Mouse (Mus musculus): ENCODE results near the gene Wdr31. TPM values are rescaled to one million over a fixed set of nuclear protein-coding genes. Genes with fewer than 3 reads are reported as not detected.

Wdr31 gene
- polyA plus RNA-seq, 1 experiment from 2014 or later, result 11.8 TPM

GRCm38 (mm10) chr4:62475131-62475530 is 4.4 kb upstream of the Wdr31 start:
- H3K9ac ChIP-seq (replicated peaks; ENCODE audit: low read depth, low read length), result no peak overlapping the region
- no peaks in the 10 kb centered on the region for H3K36me3 ChIP-seq (ENCODE audit: control insufficient read depth, insufficient read depth, low read length)
- no peak overlapping the region for H3K4me3 ChIP-seq (ENCODE audit: low read depth, low read length)
- ATAC-seq (ENCODE audit: low read depth), result no peak
- WGBS, result 95% methylated on average over 2 of the region's 2 CpGs
- no peak overlapping the region for H3K27ac ChIP-seq (ENCODE audit: low read depth, low read length)
- no peaks in the 10 kb centered on the region for H3K9me3 ChIP-seq (ENCODE audit: control insufficient read depth, low read length)
- H3K27me3 ChIP-seq (ENCODE audit: control insufficient read depth, insufficient read depth, low read length), result peaks cover 8% of the 10 kb centered on the region
- H3K4me1 ChIP-seq (ENCODE audit: control insufficient read depth, insufficient read depth, low read length), result no peaks in the 10 kb centered on the region
- H3K4me2 ChIP-seq (ENCODE audit: low read depth, low read length), result no peak overlapping the region

- Histone ChIP-seq H3K9ac (replicated peaks; ENCODE audit: low read depth, low read length) (no peak overlapping the region), H3K36me3 (ENCODE audit: control insufficient read depth, insufficient read depth, low read length) (no peaks in the 10 kb centered on the region), H3K27me3 (ENCODE audit: control insufficient read depth, insufficient read depth, low read length) (no peaks in the 10 kb centered on the region), H3K9me3 (ENCODE audit: control insufficient read depth, low read length) (no peaks in the 10 kb centered on the region), H3K27ac (ENCODE audit: low read depth, low read length) (no peak overlapping the region), H3K4me3 (ENCODE audit: low read depth, low read length) (no peak overlapping the region), H3K4me1 (ENCODE audit: control insufficient read depth, insufficient read depth, low read length) (no peaks in the 10 kb centered on the region), H3K4me2 (ENCODE audit: low read depth, low read length) (no peak overlapping the region)
- no peak for ATAC-seq (ENCODE audit: low read depth)
- 92% methylated on average over 2 of the region's 2 CpGs for WGBS
These were observed 1.4 kb upstream of the Wdr31 start for GRCm38 (mm10) chr4:62472071-62472470.

GRCm38 (mm10) chr4:62468158-62468557 is 2.5 kb downstream of the Wdr31 start:
- Histone ChIP-seq H3K9me3 (ENCODE audit: control insufficient read depth, low read length) (no peaks in the 10 kb centered on the region), H3K4me1 (ENCODE audit: control insufficient read depth, insufficient read depth, low read length) (no peaks in the 10 kb centered on the region), H3K27me3 (ENCODE audit: control insufficient read depth, insufficient read depth, low read length) (no peaks in the 10 kb centered on the region), H3K4me2 (ENCODE audit: low read depth, low read length) (no peak overlapping the region), H3K36me3 (ENCODE audit: control insufficient read depth, insufficient read depth, low read length) (no peaks in the 10 kb centered on the region), H3K4me3 (ENCODE audit: low read depth, low read length) (no peak overlapping the region), H3K27ac (ENCODE audit: low read depth, low read length) (no peak overlapping the region), H3K9ac (replicated peaks; ENCODE audit: low read depth, low read length) (no peak overlapping the region)
- WGBS, result 88% methylated on average over 1 of the region's 1 CpGs
- ATAC-seq (ENCODE audit: low read depth), result no peak

GRCm38 (mm10) chr4:62463124-62463523 is 7.6 kb downstream of the Wdr31 start:
- no peak overlapping the region for H3K4me2 ChIP-seq (ENCODE audit: low read depth, low read length)
- WGBS, result 92% methylated on average over 2 of the region's 2 CpGs
- H3K27ac ChIP-seq (ENCODE audit: low read depth, low read length), result no peak overlapping the region
- H3K27me3 ChIP-seq (ENCODE audit: control insufficient read depth, insufficient read depth, low read length), result no peaks in the 10 kb centered on the region
- no peak overlapping the region for H3K9ac ChIP-seq (replicated peaks; ENCODE audit: low read depth, low read length)
- H3K9me3 ChIP-seq (ENCODE audit: control insufficient read depth, low read length), result no peaks in the 10 kb centered on the region
- H3K4me3 ChIP-seq (ENCODE audit: low read depth, low read length), result no peak overlapping the region
- H3K36me3 ChIP-seq (ENCODE audit: control insufficient read depth, insufficient read depth, low read length), result no peaks in the 10 kb centered on the region
- H3K4me1 ChIP-seq (ENCODE audit: control insufficient read depth, insufficient read depth, low read length), result no peaks in the 10 kb centered on the region
- no peak for ATAC-seq (ENCODE audit: low read depth)

- H3K36me3 ChIP-seq (ENCODE audit: control insufficient read depth, insufficient read depth, low read length), result no peaks in the 10 kb centered on the region
- no peak overlapping the region for H3K4me2 ChIP-seq (ENCODE audit: low read depth, low read length)
- H3K4me1 ChIP-seq (ENCODE audit: control insufficient read depth, insufficient read depth, low read length), result no peaks in the 10 kb centered on the region
- H3K27me3 ChIP-seq (ENCODE audit: control insufficient read depth, insufficient read depth, low read length), result no peaks in the 10 kb centered on the region
- no peak overlapping the region for H3K9ac ChIP-seq (replicated peaks; ENCODE audit: low read depth, low read length)
- 92% methylated on average over 8 of the region's 8 CpGs for WGBS
- no peak overlapping the region for H3K4me3 ChIP-seq (ENCODE audit: low read depth, low read length)
- no peak overlapping the region for H3K27ac ChIP-seq (ENCODE audit: low read depth, low read length)
- H3K9me3 ChIP-seq (ENCODE audit: control insufficient read depth, low read length), result no peaks in the 10 kb centered on the region
- ATAC-seq (ENCODE audit: low read depth), result no peak
These were observed 10.3 kb downstream of the Wdr31 start for GRCm38 (mm10) chr4:62460348-62460747.

GRCm38 (mm10) chr4:62459081-62459480 is 11.6 kb downstream of the Wdr31 start:
- Histone ChIP-seq H3K9me3 (ENCODE audit: control insufficient read depth, low read length) (no peaks in the 10 kb centered on the region), H3K4me2 (ENCODE audit: low read depth, low read length) (no peak overlapping the region), H3K36me3 (ENCODE audit: control insufficient read depth, insufficient read depth, low read length) (no peaks in the 10 kb centered on the region), H3K27me3 (ENCODE audit: control insufficient read depth, insufficient read depth, low read length) (no peaks in the 10 kb centered on the region), H3K4me1 (ENCODE audit: control insufficient read depth, insufficient read depth, low read length) (no peaks in the 10 kb centered on the region), H3K27ac (ENCODE audit: low read depth, low read length) (no peak overlapping the region), H3K9ac (replicated peaks; ENCODE audit: low read depth, low read length) (no peak overlapping the region), H3K4me3 (ENCODE audit: low read depth, low read length) (no peak overlapping the region)
- 69% methylated on average over 3 of the region's 3 CpGs for WGBS
- no peak for ATAC-seq (ENCODE audit: low read depth)

DNA sequence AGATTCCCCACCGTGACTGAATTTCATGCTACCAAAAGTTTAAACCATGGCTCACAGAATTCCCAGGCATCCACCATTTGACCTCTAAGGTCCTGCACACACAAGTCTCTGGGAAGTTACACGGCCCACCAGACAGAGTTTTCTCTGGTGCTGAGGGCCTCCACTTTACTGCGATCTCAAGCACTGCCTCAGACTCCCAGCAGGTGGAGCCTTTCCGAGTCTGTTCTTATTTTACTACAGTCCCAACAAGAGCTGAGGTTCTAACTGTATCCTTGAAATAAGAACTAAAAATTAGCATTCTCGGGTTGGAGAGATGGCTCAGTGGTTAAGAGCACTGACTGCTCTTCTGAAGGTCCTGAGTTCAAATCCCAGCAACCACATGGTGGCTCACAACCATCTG is 15.7 kb downstream of the Wdr31 start:
- no peaks in the 10 kb centered on the region for H3K4me1 ChIP-seq (ENCODE audit: control insufficient read depth, insufficient read depth, low read length)
- WGBS, result 70% methylated on average over 5 of the region's 5 CpGs
- H3K4me3 ChIP-seq (ENCODE audit: low read depth, low read length), result no peak overlapping the region
- H3K27me3 ChIP-seq (ENCODE audit: control insufficient read depth, insufficient read depth, low read length), result no peaks in the 10 kb centered on the region
- ATAC-seq (ENCODE audit: low read depth), result no peak
- no peaks in the 10 kb centered on the region for H3K36me3 ChIP-seq (ENCODE audit: control insufficient read depth, insufficient read depth, low read length)
- H3K27ac ChIP-seq (ENCODE audit: low read depth, low read length), result no peak overlapping the region
- no peaks in the 10 kb centered on the region for H3K9me3 ChIP-seq (ENCODE audit: control insufficient read depth, low read length)
- no peak overlapping the region for H3K9ac ChIP-seq (replicated peaks; ENCODE audit: low read depth, low read length)
- no peak overlapping the region for H3K4me2 ChIP-seq (ENCODE audit: low read depth, low read length)

GRCm38 (mm10) chr4:62440986-62441385 is 29.7 kb downstream of the Wdr31 start:
- 85% methylated on average over 4 of the region's 4 CpGs for WGBS
- ATAC-seq (ENCODE audit: low read depth), result no peak
- H3K36me3 ChIP-seq (ENCODE audit: control insufficient read depth, insufficient read depth, low read length), result no peaks in the 10 kb centered on the region
- no peak overlapping the region for H3K4me2 ChIP-seq (ENCODE audit: low read depth, low read length)
- no peaks in the 10 kb centered on the region for H3K4me1 ChIP-seq (ENCODE audit: control insufficient read depth, insufficient read depth, low read length)
- H3K27me3 ChIP-seq (ENCODE audit: control insufficient read depth, insufficient read depth, low read length), result no peaks in the 10 kb centered on the region
- H3K27ac ChIP-seq (ENCODE audit: low read depth, low read length), result no peak overlapping the region
- H3K9me3 ChIP-seq (ENCODE audit: control insufficient read depth, low read length), result no peaks in the 10 kb centered on the region
- no peak overlapping the region for H3K4me3 ChIP-seq (ENCODE audit: low read depth, low read length)
- no peak overlapping the region for H3K9ac ChIP-seq (replicated peaks; ENCODE audit: low read depth, low read length)

GRCm38 (mm10) chr4:62440544-62440943 is 30.2 kb downstream of the Wdr31 start:
- Histone ChIP-seq H3K9me3 (ENCODE audit: control insufficient read depth, low read length) (no peaks in the 10 kb centered on the region), H3K4me3 (ENCODE audit: low read depth, low read length) (no peak overlapping the region), H3K9ac (replicated peaks; ENCODE audit: low read depth, low read length) (no peak overlapping the region), H3K4me2 (ENCODE audit: low read depth, low read length) (no peak overlapping the region), H3K27ac (ENCODE audit: low read depth, low read length) (no peak overlapping the region), H3K36me3 (ENCODE audit: control insufficient read depth, insufficient read depth, low read length) (no peaks in the 10 kb centered on the region), H3K4me1 (ENCODE audit: control insufficient read depth, insufficient read depth, low read length) (no peaks in the 10 kb centered on the region), H3K27me3 (ENCODE audit: control insufficient read depth, insufficient read depth, low read length) (no peaks in the 10 kb centered on the region)
- ATAC-seq (ENCODE audit: low read depth), result no peak
- 76% methylated on average over 4 of the region's 4 CpGs for WGBS

- no peak overlapping the region for H3K27ac ChIP-seq (ENCODE audit: low read depth, low read length)
- 77% methylated on average over 4 of the region's 4 CpGs for WGBS
- H3K4me1 ChIP-seq (ENCODE audit: control insufficient read depth, insufficient read depth, low read length), result no peaks in the 10 kb centered on the region
- no peak overlapping the region for H3K4me3 ChIP-seq (ENCODE audit: low read depth, low read length)
- H3K9me3 ChIP-seq (ENCODE audit: control insufficient read depth, low read length), result no peaks in the 10 kb centered on the region
- H3K9ac ChIP-seq (replicated peaks; ENCODE audit: low read depth, low read length), result no peak overlapping the region
- ATAC-seq (ENCODE audit: low read depth), result no peak
- H3K4me2 ChIP-seq (ENCODE audit: low read depth, low read length), result no peak overlapping the region
- no peaks in the 10 kb centered on the region for H3K27me3 ChIP-seq (ENCODE audit: control insufficient read depth, insufficient read depth, low read length)
- no peaks in the 10 kb centered on the region for H3K36me3 ChIP-seq (ENCODE audit: control insufficient read depth, insufficient read depth, low read length)
These were observed 30.9 kb downstream of the Wdr31 start for GRCm38 (mm10) chr4:62439793-62440192.
